Mouse (Mus musculus): ENCODE results near the gene Rsrc2. TPM values are rescaled to one million over a fixed set of nuclear protein-coding genes. Genes with fewer than 3 reads are reported as not detected.

Rsrc2 gene
- polyA plus RNA-seq (2017; shearing (Covaris generic)): 282 TPM

GRCm38 (mm10) chr5:123749065-123750064, at the start of gene Rsrc2, which contains the start of gene Kntc1:
TSS of gene Rsrc2 (minus strand) at chr5:123749414.
TSS of gene Kntc1 (plus strand) at chr5:123749716.

GRCm38 (mm10) chr5:123720328-123721311, 28.6 kb downstream of the Rsrc2 start, which contains the start of gene Zcchc8:
TSS of gene Zcchc8 (minus strand) at chr5:123721100.

GRCm38 (mm10) chr5:123684221-123685144, 64.7 kb downstream of the Rsrc2 start, which contains the start of gene Clip1:
TSS of gene Clip1 (minus strand) at chr5:123684618.

Other genes starting within 250 kb of the Rsrc2 start
- not detected for gene B3gnt4, start 239.0 kb downstream of the Rsrc2 start, polyA plus RNA-seq (2017; shearing (Covaris generic))
- 78.2 TPM for gene Diablo, start 225.2 kb downstream of the Rsrc2 start, polyA plus RNA-seq (2017; shearing (Covaris generic))
- gene Gm49027, start 223.9 kb downstream of the Rsrc2 start, polyA plus RNA-seq (2017; shearing (Covaris generic)): not detected
- 39.1 TPM for gene Vps33a, start 176.4 kb downstream of the Rsrc2 start, polyA plus RNA-seq (2017; shearing (Covaris generic))
- 166 TPM for gene Clip1, start 64.8 kb downstream of the Rsrc2 start, polyA plus RNA-seq (2017; shearing (Covaris generic))
- gene Zcchc8, start 28.3 kb downstream of the Rsrc2 start, polyA plus RNA-seq (2017; shearing (Covaris generic)): 70.6 TPM
- gene Kntc1, start 302 bp upstream of the Rsrc2 start, polyA plus RNA-seq (2017; shearing (Covaris generic)): 5.3 TPM
- not detected for gene Hcar2, start 116.1 kb upstream of the Rsrc2 start, polyA plus RNA-seq (2017; shearing (Covaris generic))
- gene Hcar1, start 130.6 kb upstream of the Rsrc2 start, polyA plus RNA-seq (2017; shearing (Covaris generic)): not detected
- gene Denr, start 157.8 kb upstream of the Rsrc2 start, polyA plus RNA-seq (2017; shearing (Covaris generic)): 65.3 TPM
- 6.5 TPM for gene Gm43518, start 178.0 kb upstream of the Rsrc2 start, polyA plus RNA-seq (2017; shearing (Covaris generic))
- 5.0 TPM for gene Ccdc62, start 181.3 kb upstream of the Rsrc2 start, polyA plus RNA-seq (2017; shearing (Covaris generic))
- 82.2 TPM for gene Hip1r, start 224.2 kb upstream of the Rsrc2 start, polyA plus RNA-seq (2017; shearing (Covaris generic))

Measured in effector memory CD4-positive, alpha-beta T cell, adult 5 months (primary cell).